Mouse (Mus musculus) heart, embryonic 10.5 days (tissue): Measurements from ENCODE around the gene Pate2. TPM values are rescaled to one million over a fixed set of nuclear protein-coding genes. Genes with fewer than 3 reads are reported as not detected.

Source experiments
- DNase-seq: peaks from one replicate; pipeline ENCODE4 v3.0.0-alpha.2; 2017; ENCODE audit warnings: low spot score
- H3K27ac ChIP-seq: fragments of 300-500 bp; sonication (generic); 2 replicates; pipeline ENCODE4 v1.5.1; 2016; ENCODE audit warnings: mild to moderate bottlenecking
- H3K27me3 ChIP-seq: fragments of 300-500 bp; sonication (generic); 2 replicates; pipeline ENCODE4 v1.6.1; 2016; ENCODE audit warnings: mild to moderate bottlenecking; ENCODE audit not compliant: poor library complexity, insufficient read depth, severe bottlenecking
- H3K36me3 ChIP-seq: fragments of 300-500 bp; sonication (generic); 2 replicates; pipeline ENCODE4 v1.6.1; 2016; ENCODE audit warnings: mild to moderate bottlenecking, moderate library complexity
- H3K4me1 ChIP-seq: fragments of 300-500 bp; sonication (generic); 2 replicates; pipeline ENCODE4 v1.6.1; 2016; ENCODE audit warnings: mild to moderate bottlenecking
- H3K4me3 ChIP-seq: fragments of 300-500 bp; sonication (generic); 2 replicates; pipeline ENCODE4 v1.5.1; 2016; ENCODE audit warnings: mild to moderate bottlenecking, moderate library complexity
- H3K9me3 ChIP-seq: fragments of 300-500 bp; sonication (generic); 2 replicates; pipeline ENCODE4 v1.6.1; 2016; ENCODE audit warnings: mild to moderate bottlenecking, moderate library complexity
- WGBS: fragments of 180-500 bp; shearing (Covaris S2); methylation state at CpG from one replicate; pipeline ENCODE4 v1.1.7; 2016; 5-methylcytosine and 5-hydroxymethylcytosine counted together
- polyA plus RNA-seq: library from polyadenylated mRNA; unstranded; fragments of >200 nt; fragmentation: Nextera tagmentation; extraction: Ambion mirVana; gene quantifications from 2 replicates; pipeline ENCODE4 v1.2.1, GENCODE M21; 2016

Pate2 gene
- polyA plus RNA-seq, 1 experiment from 2014 or later = 0.51 TPM

DNA sequence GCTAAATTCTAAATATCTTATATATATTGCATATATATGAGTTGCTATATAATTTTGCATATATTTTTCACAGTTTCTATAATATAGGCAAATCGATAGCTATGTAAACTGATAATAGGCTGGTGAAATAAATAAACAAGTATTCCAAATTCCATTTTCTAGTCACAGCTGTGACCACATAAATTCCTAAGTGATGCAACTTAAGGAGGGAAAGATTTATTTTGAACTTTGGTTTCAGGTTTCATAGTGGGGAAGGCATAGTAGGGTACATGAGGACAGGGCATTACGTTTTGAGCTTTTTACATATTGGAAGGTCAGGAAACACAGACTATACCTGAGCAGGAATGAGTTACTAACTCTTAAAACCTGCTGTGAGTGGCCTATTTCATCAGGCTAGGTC is 103.5 kb downstream of the Pate2 start:
- H3K36me3 ChIP-seq = no peaks in the 10 kb centered on the region
- no peak overlapping the region for H3K4me3 ChIP-seq
- DNase-seq = no peak
- 76% methylated on average over 2 of the region's 2 CpGs for WGBS
- no peaks in the 10 kb centered on the region for H3K27me3 ChIP-seq
- H3K4me1 ChIP-seq = no peaks in the 10 kb centered on the region
- no peak overlapping the region for H3K27ac ChIP-seq
- no peaks in the 10 kb centered on the region for H3K9me3 ChIP-seq

DNA sequence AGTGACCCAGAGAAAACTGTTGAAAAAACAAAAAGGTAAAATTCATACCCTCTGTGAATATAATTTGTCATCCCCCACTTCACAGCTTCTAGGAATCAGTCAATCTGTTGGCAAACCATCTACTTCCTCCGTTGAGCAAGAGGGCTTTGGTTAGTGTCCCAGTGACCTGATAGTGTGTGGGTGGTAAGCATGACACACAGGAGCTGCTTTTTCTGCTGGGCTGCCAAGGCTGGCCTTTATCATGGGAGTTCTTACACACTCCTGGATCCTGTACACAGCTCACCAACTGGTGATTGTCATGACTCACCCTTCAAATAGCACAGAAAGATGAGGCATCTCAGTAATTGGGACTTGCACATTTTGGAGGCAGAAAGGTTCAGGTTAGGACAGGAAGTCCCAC is 116.9 kb downstream of the Pate2 start, which contains the start of gene Pate1:
Pate1 (minus strand) TSS at position 378 of the 400 bp plus-strand sequence.
- Histone ChIP-seq H3K4me3 (no peak within 1 kb of the TSS), H3K27ac (no peak within 1 kb of the TSS), H3K9me3 (no peaks in the 10 kb centered on the region), H3K4me1 (no peaks in the 10 kb centered on the region), H3K36me3 (no peaks in the 10 kb centered on the region), H3K27me3 (no peaks in the 10 kb centered on the region)
- no peak for DNase-seq
- WGBS = 55% methylated on average over 1 of the region's 1 CpGs

DNA sequence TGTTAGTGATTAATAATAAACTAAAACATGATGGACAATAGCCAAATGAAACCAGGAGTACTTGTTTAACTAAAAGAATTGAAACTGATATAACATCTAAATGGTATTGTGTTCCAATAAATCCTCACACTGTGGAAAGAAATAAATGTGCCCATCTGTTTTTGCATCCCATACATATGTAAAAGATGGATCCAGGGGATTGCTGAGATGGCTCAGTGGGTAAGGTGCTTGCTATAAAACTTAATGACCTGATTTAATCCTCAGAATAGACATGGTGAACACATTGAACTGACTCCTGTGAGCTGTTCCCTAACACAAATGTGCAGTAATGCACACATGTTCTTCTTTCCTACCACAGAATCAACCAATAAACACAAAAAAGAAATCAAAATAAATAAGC is 121.8 kb downstream of the Pate2 start:
- Histone ChIP-seq H3K4me1 (no peaks in the 10 kb centered on the region), H3K9me3 (no peaks in the 10 kb centered on the region), H3K4me3 (no peak overlapping the region), H3K27me3 (no peaks in the 10 kb centered on the region), H3K36me3 (no peaks in the 10 kb centered on the region), H3K27ac (no peak overlapping the region)
- no peak for DNase-seq

GRCm38 (mm10) chr9:35707265-35707664 is 137.2 kb downstream of the Pate2 start:
- Histone ChIP-seq H3K9me3 (0 out of 2 replicates have a peak, but pooled peaks cover 5% of the 10 kb centered on the region), H3K27ac (no peak overlapping the region), H3K27me3 (no peaks in the 10 kb centered on the region), H3K4me1 (no peaks in the 10 kb centered on the region), H3K36me3 (no peaks in the 10 kb centered on the region), H3K4me3 (no peak overlapping the region)
- no peak for DNase-seq

Other genes starting within 250 kb of the Pate2 start
- gene Cdon, start 149.2 kb upstream of the Pate2 start, polyA plus RNA-seq = 4.0 and 6.2 TPM in 2 replicates
- gene Gm1113, start 52.0 kb upstream of the Pate2 start, polyA plus RNA-seq = not detected in 2 replicates
- gene Ddx25, start 11.8 kb upstream of the Pate2 start, polyA plus RNA-seq = 2.8 and 3.6 TPM in 2 replicates
- gene Pus3, start 11.7 kb upstream of the Pate2 start, polyA plus RNA-seq = 15.5 and 17.3 TPM in 2 replicates
- gene Hyls1, start 114 bp downstream of the Pate2 start, polyA plus RNA-seq = 12.4 and 13.8 TPM in 2 replicates
- not detected in 2 replicates for gene Pate4, start 41.7 kb downstream of the Pate2 start, polyA plus RNA-seq
- not detected in 2 replicates for gene Pate3, start 77.9 kb downstream of the Pate2 start, polyA plus RNA-seq
- gene Pate1, start 117.1 kb downstream of the Pate2 start, polyA plus RNA-seq = 0.09 and 0.10 TPM in 2 replicates
- not detected in 2 replicates for gene Gm17677, start 170.8 kb downstream of the Pate2 start, polyA plus RNA-seq
- gene Gm17727, start 207.8 kb downstream of the Pate2 start, polyA plus RNA-seq = not detected in 2 replicates
- not detected in 2 replicates for gene Gm27235, start 219.8 kb downstream of the Pate2 start, polyA plus RNA-seq
- gene D730048I06Rik, start 219.8 kb downstream of the Pate2 start, polyA plus RNA-seq = not detected in 2 replicates